Mouse (Mus musculus) heart, embryonic 16.5 days (tissue): ENCODE data around the gene Hivep2. TPM values are rescaled to one million over a fixed set of nuclear protein-coding genes. Genes with fewer than 3 reads are reported as not detected.

Experiments
- ATAC-seq: fragments of 200-750 bp; cut with Nextera tagmentation; replicated peaks from 2 replicates; pipeline ENCODE4 v1.8.0; 2017; ENCODE audit warnings: moderate number of reproducible peaks; ENCODE audit not compliant: insufficient read depth, low FRiP score; ENCODE audit errors: extremely low read depth
- H3K27ac ChIP-seq: fragments of 300-500 bp; sonication (generic); 2 replicates; pipeline ENCODE4 v1.5.1; 2014; ENCODE audit warnings: mild to moderate bottlenecking, low read length, control low read depth, moderate library complexity
- H3K27me3 ChIP-seq: fragments of 300-500 bp; sonication (generic); 2 replicates; pipeline ENCODE4 v1.6.1; 2014; ENCODE audit warnings: low read length, mixed read lengths; ENCODE audit not compliant: control insufficient read depth, insufficient read depth
- H3K36me3 ChIP-seq: fragments of 300-500 bp; sonication (generic); 2 replicates; pipeline ENCODE4 v1.6.1; 2014; ENCODE audit not compliant: control insufficient read depth, insufficient read depth
- H3K4me1 ChIP-seq: fragments of 300-500 bp; sonication (generic); 2 replicates; pipeline ENCODE4 v1.6.1; 2014; ENCODE audit warnings: low read length, mixed read lengths; ENCODE audit not compliant: control insufficient read depth, insufficient read depth
- H3K4me2 ChIP-seq: fragments of 300-500 bp; sonication (generic); 2 replicates; pipeline ENCODE4 v1.6.1; 2014; ENCODE audit warnings: low read depth, mild to moderate bottlenecking, control low read depth, low read length
- H3K4me3 ChIP-seq: fragments of 300-500 bp; sonication (generic); 2 replicates; pipeline ENCODE4 v1.5.1; 2014; ENCODE audit warnings: mild to moderate bottlenecking, control low read depth, low read length
- H3K9ac ChIP-seq: fragments of 300-500 bp; sonication (generic); 2 replicates; pipeline ENCODE4 v1.6.1; 2014; ENCODE audit warnings: low read length, control low read depth
- H3K9me3 ChIP-seq: fragments of 300-500 bp; sonication (generic); replicated peaks from 2 replicates; pipeline ENCODE4 v1.6.1; 2016; ENCODE audit warnings: low read length; ENCODE audit not compliant: control insufficient read depth
- WGBS: fragments of 180-500 bp; shearing (Covaris S2); extraction: QIAGEN DNeasy Blood & Tissue Kit; methylation state at CpG from one replicate; pipeline ENCODE4 v1.1.7; 2014; 5-methylcytosine and 5-hydroxymethylcytosine counted together
- polyA plus RNA-seq: library from polyadenylated mRNA; unstranded; fragments of >200 nt; fragmentation: Nextera tagmentation; extraction: Ambion mirVana; gene quantifications from 2 replicates; pipeline ENCODE4 v1.2.1, GENCODE M21; 2015

Gene Hivep2
- polyA plus RNA-seq, 1 experiment from 2014 or later, result 5.7 TPM

- Histone ChIP-seq H3K36me3 (no peaks in the 10 kb centered on the region), H3K27ac (no peak overlapping the region), H3K27me3 (no peaks in the 10 kb centered on the region), H3K4me3 (no peak overlapping the region), H3K4me1 (no peaks in the 10 kb centered on the region), H3K9me3 (no peaks in the 10 kb centered on the region), H3K4me2 (no peak overlapping the region), H3K9ac (no peak overlapping the region)
- WGBS, result 84% methylated on average over 4 of the region's 4 CpGs
- no peak for ATAC-seq
Measured at GRCm38 (mm10) chr10:13997336-13997735, 31.5 kb downstream of the Hivep2 start.

- WGBS, result 76% methylated on average over 4 of the region's 4 CpGs
- Histone ChIP-seq H3K9me3 (no peaks in the 10 kb centered on the region), H3K27me3 (no peaks in the 10 kb centered on the region), H3K4me2 (no peak overlapping the region), H3K4me3 (no peak overlapping the region), H3K36me3 (no peaks in the 10 kb centered on the region), H3K27ac (no peak overlapping the region), H3K4me1 (no peaks in the 10 kb centered on the region), H3K9ac (no peak overlapping the region)
- no peak for ATAC-seq
Measured at GRCm38 (mm10) chr10:14004769-14005517, 39.1 kb downstream of the Hivep2 start.

GRCm38 (mm10) chr10:14009721-14010120 is 43.8 kb downstream of the Hivep2 start:
- H3K9me3 ChIP-seq, result no peaks in the 10 kb centered on the region
- H3K4me2 ChIP-seq, result no peak overlapping the region
- no peaks in the 10 kb centered on the region for H3K27me3 ChIP-seq
- no peaks in the 10 kb centered on the region for H3K4me1 ChIP-seq
- no peaks in the 10 kb centered on the region for H3K36me3 ChIP-seq
- WGBS, result 70% methylated on average over 2 of the region's 2 CpGs
- no peak overlapping the region for H3K4me3 ChIP-seq
- ATAC-seq, result no peak
- H3K27ac ChIP-seq, result no peak overlapping the region
- H3K9ac ChIP-seq, result no peak overlapping the region

GRCm38 (mm10) chr10:14016287-14016970 is 50.6 kb downstream of the Hivep2 start:
- Histone ChIP-seq H3K27ac (no peak overlapping the region), H3K4me1 (peaks cover 33% of the 10 kb centered on the region), H3K4me2 (no peak overlapping the region), H3K9ac (no peak overlapping the region), H3K36me3 (no peaks in the 10 kb centered on the region), H3K9me3 (no peaks in the 10 kb centered on the region), H3K4me3 (no peak overlapping the region), H3K27me3 (no peaks in the 10 kb centered on the region)
- 53% methylated on average over 13 of the region's 13 CpGs for WGBS
- no peak for ATAC-seq

GRCm38 (mm10) chr10:14017338-14017737 is 51.5 kb downstream of the Hivep2 start:
- Histone ChIP-seq H3K4me3 (no peak overlapping the region), H3K9me3 (no peaks in the 10 kb centered on the region), H3K36me3 (no peaks in the 10 kb centered on the region), H3K27ac (peak overlapping the region; percentile 93), H3K4me1 (peaks cover 33% of the 10 kb centered on the region), H3K4me2 (peak overlapping the region; percentile 70; the same call in 1 of the 2 replicates), H3K27me3 (no peaks in the 10 kb centered on the region), H3K9ac (peak overlapping the region; percentile 29; the same call in 1 of the 2 replicates)
- WGBS, result 64% methylated on average over 2 of the region's 2 CpGs
- ATAC-seq, result no peak

- Histone ChIP-seq H3K4me2 (peak overlapping the region; percentile 70), H3K9me3 (no peaks in the 10 kb centered on the region), H3K9ac (peak overlapping the region; percentile 76), H3K27me3 (no peaks in the 10 kb centered on the region), H3K4me3 (peak overlapping the region; percentile 61), H3K36me3 (no peaks in the 10 kb centered on the region), H3K27ac (peak overlapping the region; percentile 93), H3K4me1 (peaks cover 33% of the 10 kb centered on the region)
- ATAC-seq, result peak; percentile 76
- WGBS, result 2% methylated on average over 12 of the region's 12 CpGs
Measured at GRCm38 (mm10) chr10:14017822-14018364, 52.0 kb downstream of the Hivep2 start.

GRCm38 (mm10) chr10:14018672-14019071 is 52.8 kb downstream of the Hivep2 start:
- H3K27ac ChIP-seq, result no peak overlapping the region
- peaks cover 33% of the 10 kb centered on the region for H3K4me1 ChIP-seq
- H3K4me3 ChIP-seq, result peak overlapping the region; percentile 61
- ATAC-seq, result no peak
- no peak overlapping the region for H3K9ac ChIP-seq
- whole genome bisulfite sequencing, result 20% methylated on average over 7 of the region's 7 CpGs
- no peaks in the 10 kb centered on the region for H3K36me3 ChIP-seq
- no peaks in the 10 kb centered on the region for H3K9me3 ChIP-seq
- peak overlapping the region; percentile 70 for H3K4me2 ChIP-seq
- no peaks in the 10 kb centered on the region for H3K27me3 ChIP-seq

GRCm38 (mm10) chr10:14019198-14019597 is 53.3 kb downstream of the Hivep2 start:
- no peaks in the 10 kb centered on the region for H3K36me3 ChIP-seq
- no peak overlapping the region for H3K4me2 ChIP-seq
- peaks cover 33% of the 10 kb centered on the region for H3K4me1 ChIP-seq
- no peak overlapping the region for H3K4me3 ChIP-seq
- WGBS, result 55% methylated on average over 3 of the region's 3 CpGs
- H3K27ac ChIP-seq, result no peak overlapping the region
- no peak overlapping the region for H3K9ac ChIP-seq
- H3K27me3 ChIP-seq, result no peaks in the 10 kb centered on the region
- H3K9me3 ChIP-seq, result no peaks in the 10 kb centered on the region
- no peak for ATAC-seq

GRCm38 (mm10) chr10:14020253-14020652 is 54.4 kb downstream of the Hivep2 start:
- Histone ChIP-seq H3K4me3 (no peak overlapping the region), H3K9ac (no peak overlapping the region), H3K4me2 (no peak overlapping the region), H3K27ac (no peak overlapping the region), H3K27me3 (no peaks in the 10 kb centered on the region), H3K9me3 (no peaks in the 10 kb centered on the region), H3K4me1 (peaks cover 33% of the 10 kb centered on the region), H3K36me3 (no peaks in the 10 kb centered on the region)
- WGBS, result 22% methylated on average over 7 of the region's 7 CpGs
- 0 out of 2 replicates have a peak, but pooled peaks have one; percentile 26 for ATAC-seq
